Mouse (Mus musculus): ENCODE measurements at regions not wholly inside any gene's neighbourhood (a gene's known extent, or its start where the extent isn't known, plus 50 kb on each side); places are given as distances from the start of the nearest gene placed in this dataset.

DNA sequence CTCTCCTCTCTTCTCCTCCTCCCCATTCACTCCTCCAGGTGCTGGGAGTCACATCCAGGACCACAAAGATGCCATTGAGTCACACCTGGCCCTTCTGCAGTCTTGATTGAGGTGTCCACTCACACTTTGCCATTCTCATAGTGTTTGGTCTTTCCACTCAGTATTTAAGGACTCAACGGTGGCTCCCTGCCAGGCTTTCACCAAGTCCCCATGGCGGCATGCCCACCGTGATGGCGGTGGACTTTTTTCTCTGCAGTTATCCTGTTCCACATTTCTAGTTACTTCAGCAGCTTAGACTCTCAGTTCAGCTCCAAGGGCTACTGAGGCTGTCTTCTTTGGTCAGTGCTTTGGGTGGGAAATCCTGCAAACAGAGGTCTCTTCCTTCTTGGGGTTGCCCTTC is 189.9 kb downstream of the Cbln1 start:
- no peak for DNase-seq (ENCODE audit: extremely low spot score, low read depth, low spot score)

DNA sequence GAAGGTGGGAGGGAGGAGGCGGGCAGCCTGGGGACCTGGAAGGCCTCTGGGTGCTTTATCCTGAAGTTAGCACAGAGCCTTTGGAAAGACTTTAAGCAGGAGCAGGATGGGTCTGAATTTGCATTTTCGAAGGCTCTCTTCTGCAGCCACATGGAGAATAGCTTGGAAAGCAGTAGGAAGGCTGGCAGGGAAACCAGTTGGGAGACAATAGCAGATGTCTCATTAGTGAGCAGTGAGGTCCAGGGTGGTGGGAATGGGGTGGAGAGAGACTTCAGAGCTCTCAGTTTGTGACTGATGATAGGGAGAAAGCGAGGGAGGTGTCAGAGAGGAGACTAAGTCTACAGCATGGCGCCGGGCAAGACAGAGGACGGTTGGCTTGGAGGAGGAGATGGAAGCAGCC is 199.1 kb downstream of the Cbln1 start:
- no peak for DNase-seq (ENCODE audit: extremely low spot score, low read depth, low spot score)

DNA sequence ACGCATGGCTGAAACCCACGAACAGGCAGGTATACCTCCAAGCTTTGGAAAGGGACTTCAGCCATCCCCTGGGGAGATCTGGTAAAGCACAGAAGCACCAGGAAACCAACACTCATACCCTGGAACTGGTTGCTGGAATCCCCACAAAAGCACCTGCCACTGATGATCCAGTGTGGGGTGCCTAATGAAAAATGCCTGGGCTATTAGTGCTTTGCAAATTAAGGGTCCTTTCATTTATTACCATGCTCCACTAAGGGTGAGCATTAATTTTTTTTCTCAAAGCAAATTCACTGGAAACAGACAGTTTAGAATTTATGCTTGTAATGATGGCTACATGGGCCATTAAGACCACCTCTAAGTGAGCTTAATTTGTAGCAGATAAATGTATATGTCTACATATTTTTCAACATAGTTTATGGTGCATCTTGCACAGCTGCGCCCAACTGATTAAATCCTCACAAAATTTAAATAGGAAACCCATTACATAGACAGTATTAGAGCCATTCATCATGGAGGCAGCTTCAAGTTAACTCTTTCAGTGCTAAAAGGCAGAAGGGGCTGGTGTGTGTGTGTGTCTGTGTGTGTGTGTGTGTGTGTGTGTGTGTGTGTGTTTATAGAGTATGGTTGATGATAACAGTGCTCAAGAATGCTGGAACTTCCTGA is 201.8 kb downstream of the Cbln1 start:
- no peak for DNase-seq (ENCODE audit: extremely low spot score, low read depth, low spot score)

GRCm38 (mm10) chr8:87268159-87268558 is 204.2 kb downstream of the Cbln1 start:
- no peak for DNase-seq (ENCODE audit: extremely low spot score, low read depth, low spot score)

DNA sequence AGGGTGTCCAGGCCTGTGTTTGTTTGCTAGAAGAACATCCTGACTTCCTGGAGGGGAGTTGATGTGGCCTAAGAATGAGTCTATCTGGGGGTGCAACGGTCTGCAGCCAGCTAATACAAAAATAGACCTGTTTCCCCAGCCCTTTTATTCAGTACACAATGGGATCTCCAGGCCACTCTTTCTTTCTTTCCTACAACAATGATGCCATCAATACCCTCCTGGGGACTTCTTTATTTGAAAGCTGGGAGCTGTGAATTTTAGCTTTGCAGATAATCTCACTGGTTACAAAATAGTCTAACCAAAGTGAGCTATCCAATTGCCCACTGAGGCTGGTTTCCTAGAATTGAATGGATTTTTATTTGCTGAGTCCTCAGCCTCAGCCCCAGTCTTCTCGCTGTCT is 207.4 kb downstream of the Cbln1 start:
- no peak for DNase-seq (ENCODE audit: extremely low spot score, low read depth, low spot score)

- no peak for DNase-seq (ENCODE audit: extremely low spot score, low read depth, low spot score)
These were observed 212.1 kb downstream of the Cbln1 start for GRCm38 (mm10) chr8:87260305-87260704.

DNA sequence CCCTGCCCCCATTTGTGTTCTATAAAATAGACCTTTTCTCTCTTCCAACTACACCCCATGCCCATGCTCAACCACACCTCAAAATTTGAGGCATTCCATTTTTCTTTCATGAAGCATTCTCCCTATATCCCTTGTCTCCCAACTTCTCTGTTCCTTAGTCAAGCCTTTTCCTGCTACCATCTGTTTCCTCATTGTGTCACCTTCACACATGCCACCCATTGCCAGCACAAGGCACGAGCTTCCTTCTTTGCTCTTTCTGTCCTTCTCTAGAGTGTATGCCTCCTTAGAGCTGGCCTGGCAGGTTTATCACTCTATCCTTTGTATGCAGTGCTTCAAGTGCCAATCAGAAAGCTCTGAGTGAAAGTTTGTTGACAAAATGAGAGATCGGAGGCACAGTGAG is 229.7 kb downstream of the Cbln1 start:
- DNase-seq (ENCODE audit: extremely low spot score, low read depth, low spot score) = no peak

GRCm38 (mm10) chr8:87237181-87237580 is 235.2 kb downstream of the Cbln1 start:
- DNase-seq (ENCODE audit: extremely low spot score, low read depth, low spot score) = no peak

- DNase-seq (ENCODE audit: extremely low spot score, low read depth, low spot score) = no peak
These were observed 236.0 kb downstream of the Cbln1 start for GRCm38 (mm10) chr8:87236438-87236837.

- DNase-seq (ENCODE audit: extremely low spot score, low read depth, low spot score) = peak; percentile 64
These were observed 236.9 kb downstream of the Cbln1 start for GRCm38 (mm10) chr8:87235341-87236075.

DNA sequence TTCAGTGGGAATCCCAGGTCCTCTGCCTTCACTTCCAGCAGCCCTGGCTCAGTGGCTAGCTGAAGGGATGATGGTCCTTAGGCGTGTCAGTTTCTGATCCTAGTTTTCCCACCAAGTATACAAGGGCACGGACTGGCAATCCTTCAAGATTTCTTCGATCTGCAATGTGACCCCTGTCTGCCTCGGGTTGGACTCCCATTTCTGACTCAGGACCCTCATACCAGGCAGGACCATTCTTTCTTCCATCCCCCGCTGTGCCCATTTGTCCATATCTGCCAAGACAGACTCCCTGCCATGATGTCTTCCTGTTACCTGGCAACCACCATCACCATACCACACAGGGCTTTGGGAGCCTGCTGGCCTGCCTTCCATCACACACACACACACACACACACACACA is 238.1 kb downstream of the Cbln1 start:
- no peak for DNase-seq (ENCODE audit: extremely low spot score, low read depth, low spot score)

DNA sequence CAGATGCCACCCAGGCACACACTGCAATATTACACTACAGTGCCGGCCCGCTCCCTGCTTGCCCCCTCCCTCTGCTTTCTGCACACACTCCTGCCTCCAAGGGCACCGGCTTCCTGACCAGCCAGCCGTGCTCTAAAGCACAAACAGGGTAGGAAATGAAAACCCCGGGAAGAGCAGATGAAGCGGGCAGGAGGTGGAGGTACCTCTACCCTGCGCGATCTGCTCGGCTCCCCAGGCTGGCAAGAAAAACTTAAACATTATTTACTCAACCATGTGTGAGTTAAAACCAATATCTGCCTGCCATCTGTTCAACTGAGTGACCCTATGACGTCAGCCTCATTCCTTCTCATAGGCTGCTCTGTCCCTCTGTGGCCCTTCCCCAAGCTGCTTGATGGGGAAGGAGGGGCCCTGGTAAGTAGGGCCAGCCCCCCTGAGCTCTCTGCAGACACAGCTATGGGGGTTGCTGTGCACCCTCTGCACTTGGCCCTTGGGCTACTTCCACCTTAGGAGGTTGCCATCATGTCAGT is 238.5 kb downstream of the Cbln1 start:
- no peak for DNase-seq (ENCODE audit: extremely low spot score, low read depth, low spot score)

DNA sequence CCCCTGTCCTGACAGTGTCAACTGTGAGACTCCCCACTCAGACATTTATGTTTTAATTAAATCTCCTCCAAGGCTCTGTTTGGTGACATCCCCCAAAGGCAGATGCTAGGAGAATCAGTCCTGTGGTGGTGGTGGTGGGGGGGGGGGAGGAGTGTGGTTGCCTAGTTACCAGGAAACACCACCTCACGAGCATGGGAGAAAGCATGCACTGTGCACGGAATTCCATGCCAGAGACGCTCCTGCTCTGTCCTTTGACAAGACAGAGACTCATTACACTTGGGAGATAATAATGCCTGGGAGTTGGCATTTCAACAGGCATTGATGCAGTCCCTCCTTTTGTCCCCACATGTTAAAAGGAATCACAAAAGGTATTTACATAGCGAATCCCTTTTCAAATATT is 240.6 kb downstream of the Cbln1 start:
- no peak for DNase-seq (ENCODE audit: extremely low spot score, low read depth, low spot score)

- DNase-seq (ENCODE audit: extremely low spot score, low read depth, low spot score) = no peak
These were observed 242.3 kb downstream of the Cbln1 start for GRCm38 (mm10) chr8:87230096-87230495.

DNA sequence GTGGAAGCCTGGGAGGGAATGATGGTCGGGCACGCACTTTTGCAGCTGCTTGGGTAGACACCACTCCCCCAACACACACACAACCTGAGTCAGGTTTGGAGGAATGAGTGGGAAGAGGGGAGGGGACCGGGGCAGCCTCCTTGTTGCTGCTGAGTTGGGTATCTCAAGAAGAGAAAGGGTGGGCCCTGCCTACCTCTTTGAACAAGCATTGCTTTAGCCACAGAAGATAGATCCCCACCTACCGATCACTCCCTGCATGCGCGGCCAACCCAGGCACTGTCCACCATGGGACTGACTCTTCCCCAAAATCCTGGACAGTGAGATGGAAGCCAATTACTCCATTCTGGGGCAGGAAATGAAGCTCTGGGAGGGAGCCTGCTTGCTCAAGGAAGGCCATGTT is 243.2 kb downstream of the Cbln1 start:
- DNase-seq (ENCODE audit: extremely low spot score, low read depth, low spot score) = no peak

GRCm38 (mm10) chr8:87228777-87229176 is 243.6 kb downstream of the Cbln1 start:
- DNase-seq (ENCODE audit: extremely low spot score, low read depth, low spot score) = no peak

DNA sequence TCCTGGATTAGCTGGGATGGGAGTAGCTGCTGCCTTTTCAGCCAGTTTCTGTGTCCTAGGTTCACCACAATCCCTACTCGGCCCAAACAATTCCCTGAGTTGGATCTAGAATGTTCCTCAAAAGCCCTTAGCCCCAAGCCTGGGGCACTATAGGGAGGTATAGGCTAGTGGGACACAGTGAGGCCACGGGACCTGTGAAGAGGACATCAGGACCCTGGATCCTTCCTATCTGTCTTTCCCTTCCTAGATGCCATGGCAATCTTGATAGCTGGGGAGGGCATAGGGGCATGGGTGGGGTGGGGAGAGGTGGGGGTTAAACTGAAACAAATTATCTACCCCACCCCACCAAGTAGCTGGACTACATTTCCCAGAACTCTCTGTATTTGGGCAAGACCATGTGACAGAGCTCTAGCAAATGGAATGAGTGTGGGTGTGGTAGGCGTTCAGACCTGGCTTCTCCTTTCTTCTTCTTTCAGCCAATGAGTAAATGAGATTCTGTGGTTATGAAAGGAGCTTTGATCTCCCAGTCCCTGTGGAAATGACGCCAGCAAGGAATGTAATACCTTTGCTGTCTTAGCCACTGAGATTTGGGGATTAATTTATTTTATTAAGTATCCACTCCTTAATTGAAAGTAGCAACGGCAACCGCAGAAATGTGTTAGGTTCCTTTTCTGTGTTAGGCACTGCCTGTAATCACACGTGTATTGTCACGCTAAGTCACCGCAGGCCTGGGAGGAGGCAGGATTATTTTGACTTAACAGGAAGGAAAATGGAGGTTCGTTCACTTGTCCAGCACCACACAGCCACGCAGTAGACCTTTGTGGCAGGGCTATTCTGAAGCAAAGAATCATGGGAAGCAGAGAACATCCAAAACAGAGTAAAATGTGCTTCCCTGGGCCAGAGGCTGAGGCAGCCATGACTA is 246.6 kb downstream of the Cbln1 start:
- DNase-seq (ENCODE audit: extremely low spot score, low read depth, low spot score) = no peak

- DNase-seq (ENCODE audit: extremely low spot score, low read depth, low spot score) = no peak
These were observed 251.8 kb downstream of the Cbln1 start for GRCm38 (mm10) chr8:87220581-87220980.

- no peak for DNase-seq (ENCODE audit: extremely low spot score, low read depth, low spot score)
These were observed 253.4 kb downstream of the Cbln1 start for GRCm38 (mm10) chr8:87218956-87219482.

GRCm38 (mm10) chr8:87214962-87215361 is 257.4 kb downstream of the Cbln1 start:
- no peak for DNase-seq (ENCODE audit: extremely low spot score, low read depth, low spot score)

- DNase-seq (ENCODE audit: extremely low spot score, low read depth, low spot score) = no peak
These were observed 261.9 kb downstream of the Cbln1 start for GRCm38 (mm10) chr8:87210546-87210945.
